Mouse (Mus musculus) lung, embryonic 14.5 days (tissue): Measurements from ENCODE around the gene Scarf2. TPM values are rescaled to one million over a fixed set of nuclear protein-coding genes. Genes with fewer than 3 reads are reported as not detected.

Source experiments
- ATAC-seq: fragments of 200-750 bp; cut with Nextera tagmentation; 2 replicates; pipeline ENCODE4 v1.8.0; 2017; ENCODE audit warnings: mild to moderate bottlenecking, moderate TSS enrichment, moderate library complexity; ENCODE audit not compliant: insufficient read depth
- DNase-seq: peaks from one replicate; pipeline ENCODE4 v3.0.0-alpha.2; 2015
- H3K27ac ChIP-seq: fragments of 300-500 bp; sonication (generic); 2 replicates; pipeline ENCODE4 v1.5.1; 2014; ENCODE audit warnings: low read depth, mild to moderate bottlenecking, moderate library complexity
- H3K27me3 ChIP-seq: fragments of 300-500 bp; sonication (generic); 2 replicates; pipeline ENCODE4 v1.6.1; 2014; ENCODE audit warnings: low read length, control low read depth; ENCODE audit not compliant: insufficient read depth
- H3K36me3 ChIP-seq: fragments of 300-500 bp; sonication (generic); 2 replicates; pipeline ENCODE4 v1.6.1; 2014; ENCODE audit warnings: control low read depth; ENCODE audit not compliant: insufficient read depth
- H3K4me1 ChIP-seq: fragments of 300-500 bp; sonication (generic); 2 replicates; pipeline ENCODE4 v1.6.1; 2014; ENCODE audit warnings: antibody characterized with exemption, control low read depth; ENCODE audit not compliant: insufficient read depth
- H3K4me2 ChIP-seq: fragments of 300-500 bp; sonication (generic); 2 replicates; pipeline ENCODE4 v1.6.1; 2014; ENCODE audit warnings: mild to moderate bottlenecking
- H3K4me3 ChIP-seq: fragments of 300-500 bp; sonication (generic); 2 replicates; pipeline ENCODE4 v1.5.1; 2014; ENCODE audit warnings: low read depth, low read length
- H3K9ac ChIP-seq: fragments of 300-500 bp; sonication (generic); 2 replicates; pipeline ENCODE4 v1.6.1; 2014
- H3K9me3 ChIP-seq: fragments of 300-500 bp; sonication (generic); 2 replicates; pipeline ENCODE4 v1.6.1; 2016; ENCODE audit warnings: low read depth, low read length, control low read depth
- CTCF ChIP-seq: IDR thresholded peaks from 2 replicates; pipeline ENCODE4 v1.5.1; 2016; ENCODE audit warnings: antibody characterized with exemption, low read depth
- WGBS: fragments of 180-500 bp; shearing (Covaris S2); extraction: QIAGEN DNeasy Blood & Tissue Kit; methylation state at CpG from one replicate; pipeline ENCODE4 v1.1.7; 2014; 5-methylcytosine and 5-hydroxymethylcytosine counted together
- polyA plus RNA-seq: library from polyadenylated mRNA; unstranded; fragments of >200 nt; fragmentation: Nextera tagmentation; extraction: Ambion mirVana; gene quantifications from 2 replicates; pipeline ENCODE4 v1.2.1, GENCODE M21; 2014

Gene Scarf2
- polyA plus RNA-seq, 1 experiment from 2014 or later = 36.3 TPM

DNA sequence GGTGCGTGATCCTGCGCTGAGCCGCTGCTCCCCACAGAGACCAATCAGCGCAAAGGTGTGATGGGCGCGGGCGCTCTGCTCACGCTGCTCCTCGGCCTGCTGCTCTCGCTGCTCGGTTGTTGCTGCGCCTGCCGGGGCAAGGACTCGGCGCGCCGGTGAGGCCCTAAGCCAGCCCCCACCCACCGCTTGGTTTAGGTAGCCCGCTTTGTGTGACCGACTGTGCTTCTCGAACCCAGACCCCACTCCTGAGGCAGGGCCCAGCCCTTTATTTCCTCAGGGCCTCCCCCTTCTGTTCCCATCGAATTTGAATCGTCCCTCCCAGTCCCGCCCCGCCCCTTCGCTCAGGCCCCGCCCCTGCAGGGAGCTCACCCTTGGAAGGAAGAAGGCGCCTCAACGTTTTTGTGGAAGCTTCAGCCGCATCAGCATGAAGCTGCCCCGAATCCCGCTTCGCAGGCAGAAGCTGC, 7.4 kb downstream of the Scarf2 start:
- Histone ChIP-seq H3K4me1 (peaks cover 61% of the 10 kb centered on the region), H3K9me3 (no peaks in the 10 kb centered on the region), H3K36me3 (peaks cover 55% of the 10 kb centered on the region), H3K9ac (no peak overlapping the region), H3K27ac (0 out of 2 replicates have a peak overlapping the region, but pooled peaks have one; percentile 4), H3K27me3 (peaks cover 58% of the 10 kb centered on the region), H3K4me3 (peak overlapping the region; percentile 28), H3K4me2 (peak overlapping the region; percentile 59)
- ATAC-seq (peak; percentile 13; the same call in 1 of the 2 replicates), DNase-seq (peak; percentile 67)
- 9% methylated on average over 33 of the region's 33 CpGs for WGBS
- no peak for TF ChIP-seq CTCF

DNA sequence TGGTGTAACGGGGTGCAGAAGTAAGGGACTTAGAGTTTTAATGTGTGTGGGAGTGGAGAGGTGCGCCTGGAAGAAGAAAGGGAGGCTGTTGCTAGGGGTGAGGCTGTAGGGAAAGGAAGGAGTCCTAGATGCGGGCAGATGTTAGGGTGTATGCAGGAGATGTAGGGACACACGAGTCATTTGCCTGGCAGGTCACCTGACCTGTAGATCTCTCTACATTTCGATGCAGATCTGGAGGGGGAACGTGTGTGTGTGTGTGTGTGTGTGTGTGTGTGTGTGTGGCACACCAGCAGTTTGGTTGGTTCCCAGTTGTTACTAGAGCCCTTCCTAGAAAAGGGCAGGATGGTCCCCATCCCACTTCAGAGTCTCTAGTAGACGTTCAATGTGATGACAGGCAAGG, 7.9 kb downstream of the Scarf2 start:
- H3K27ac ChIP-seq = no peak overlapping the region
- H3K4me2 ChIP-seq = peak overlapping the region; percentile 59
- ATAC-seq = no peak
- H3K36me3 ChIP-seq = peaks cover 52% of the 10 kb centered on the region
- peaks cover 58% of the 10 kb centered on the region for H3K27me3 ChIP-seq
- peak overlapping the region; percentile 28 for H3K4me3 ChIP-seq
- no peak for TF ChIP-seq CTCF
- 39% methylated on average over 7 of the region's 7 CpGs for WGBS
- peaks cover 64% of the 10 kb centered on the region for H3K4me1 ChIP-seq
- H3K9me3 ChIP-seq = no peaks in the 10 kb centered on the region
- no peak for DNase-seq
- H3K9ac ChIP-seq = no peak overlapping the region

DNA sequence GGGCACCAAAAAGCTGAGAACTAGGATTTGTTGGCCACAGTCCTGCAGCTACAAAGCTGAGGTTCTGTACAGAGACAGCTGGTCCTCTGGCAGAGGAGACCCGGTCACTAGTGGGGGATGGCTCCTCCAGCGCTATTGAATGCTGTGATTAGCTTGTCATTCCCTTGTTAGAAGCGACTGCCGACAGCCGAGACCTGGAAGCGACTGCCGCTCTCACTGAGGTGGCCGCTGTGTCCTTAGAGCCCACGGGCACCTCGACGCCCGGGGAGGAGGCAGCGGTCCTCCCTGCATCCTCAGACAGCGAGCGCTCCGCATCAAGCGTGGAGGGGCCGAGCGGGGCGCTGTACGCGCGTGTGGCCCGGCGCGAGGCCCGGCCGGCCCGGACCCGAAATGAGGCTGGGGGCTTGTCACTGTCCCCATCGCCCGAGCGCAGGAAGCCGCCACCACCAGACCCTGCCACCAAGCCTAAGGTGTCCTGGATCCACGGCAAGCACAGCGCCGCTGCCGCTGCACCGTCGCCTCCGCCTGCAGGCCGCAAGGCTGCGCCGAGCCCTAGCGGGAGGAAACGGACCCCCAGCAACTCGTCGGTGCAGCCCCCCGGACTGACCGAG, 9.6 kb downstream of the Scarf2 start:
- Histone ChIP-seq H3K9ac (peak overlapping the region; percentile 57), H3K4me2 (peak overlapping the region; percentile 77), H3K4me3 (peak overlapping the region; percentile 37), H3K27ac (peak overlapping the region; percentile 73; the same call in 1 of the 2 replicates), H3K9me3 (no peaks in the 10 kb centered on the region), H3K36me3 (peaks cover 52% of the 10 kb centered on the region), H3K27me3 (peaks cover 52% of the 10 kb centered on the region), H3K4me1 (peaks cover 67% of the 10 kb centered on the region)
- no peak for TF ChIP-seq CTCF
- WGBS = 8% methylated on average over 47 of the region's 50 CpGs
- DNase-seq (peak; percentile 67), ATAC-seq (no peak)

DNA sequence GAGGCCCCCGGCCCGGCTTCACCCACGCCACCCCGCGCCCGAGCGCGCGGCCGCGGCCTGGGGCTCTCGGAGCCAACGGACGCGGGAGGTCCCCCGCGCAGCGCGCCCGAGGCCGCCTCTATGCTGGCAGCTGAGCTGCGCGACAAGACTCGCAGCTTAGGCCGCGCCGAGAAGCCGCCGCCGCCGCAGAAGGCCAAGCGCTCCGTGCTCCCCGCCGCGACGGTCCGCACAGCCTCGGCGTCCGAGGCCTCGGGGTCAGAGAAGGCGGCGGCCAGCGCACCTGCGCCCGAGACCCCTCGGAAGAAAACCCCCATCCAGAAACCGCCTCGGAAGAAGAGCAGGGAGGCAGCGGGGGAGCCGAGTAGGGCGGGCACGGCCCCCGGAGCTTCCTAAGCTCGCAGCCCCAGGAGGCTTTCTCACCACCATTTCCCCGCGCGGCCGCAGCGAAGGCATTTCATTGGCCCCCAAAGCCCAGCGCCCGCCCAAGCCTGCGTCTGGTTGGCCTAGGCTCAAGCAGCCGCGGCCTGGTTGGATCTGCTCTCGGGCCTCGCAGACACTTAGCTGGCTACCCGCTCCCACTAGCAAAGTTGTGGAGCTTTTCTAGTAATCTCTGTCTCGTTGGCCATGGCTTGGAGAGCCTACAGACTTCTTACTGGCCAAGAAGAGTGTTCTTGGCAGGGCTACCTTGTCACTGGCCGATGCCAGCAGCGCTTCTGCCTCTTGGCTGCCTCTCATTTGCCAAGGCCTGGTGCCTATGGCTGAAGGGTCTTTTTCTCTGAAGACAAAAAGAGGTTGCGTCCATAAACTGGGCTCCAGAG, 10.3 kb downstream of the Scarf2 start:
- DNase-seq (peak; percentile 92), ATAC-seq (peak; percentile 33)
- Histone ChIP-seq H3K27me3 (peaks cover 44% of the 10 kb centered on the region), H3K9me3 (no peaks in the 10 kb centered on the region), H3K4me2 (peak overlapping the region; percentile 77), H3K36me3 (peaks cover 52% of the 10 kb centered on the region), H3K27ac (peak overlapping the region; percentile 73; the same call in 1 of the 2 replicates), H3K4me3 (peak overlapping the region; percentile 37), H3K4me1 (peaks cover 60% of the 10 kb centered on the region), H3K9ac (peak overlapping the region; percentile 57)
- 7% methylated on average over 63 of the region's 73 CpGs for WGBS
- TF ChIP-seq CTCF = no peak

DNA sequence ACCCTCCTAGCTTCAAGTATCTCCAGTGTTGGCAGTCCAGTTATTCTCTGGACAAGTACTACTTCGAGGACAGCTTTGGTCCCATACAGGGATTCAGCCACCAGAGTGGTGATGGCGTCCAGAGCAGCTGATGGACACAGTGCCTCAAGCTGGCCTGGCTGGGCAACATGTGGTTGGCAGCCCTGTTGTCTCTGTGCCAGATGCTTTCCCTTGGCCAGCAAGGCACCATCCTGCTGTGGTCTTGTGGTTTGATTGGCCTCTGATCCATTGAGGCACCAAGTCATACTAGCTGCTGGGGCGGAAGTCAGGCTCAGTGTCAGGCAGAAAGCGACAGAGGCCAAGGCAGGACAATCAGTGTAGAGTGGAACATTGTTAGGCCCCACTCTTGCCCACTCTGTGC, 12.0 kb downstream of the Scarf2 start:
- H3K27me3 ChIP-seq = peaks cover 29% of the 10 kb centered on the region

DNA sequence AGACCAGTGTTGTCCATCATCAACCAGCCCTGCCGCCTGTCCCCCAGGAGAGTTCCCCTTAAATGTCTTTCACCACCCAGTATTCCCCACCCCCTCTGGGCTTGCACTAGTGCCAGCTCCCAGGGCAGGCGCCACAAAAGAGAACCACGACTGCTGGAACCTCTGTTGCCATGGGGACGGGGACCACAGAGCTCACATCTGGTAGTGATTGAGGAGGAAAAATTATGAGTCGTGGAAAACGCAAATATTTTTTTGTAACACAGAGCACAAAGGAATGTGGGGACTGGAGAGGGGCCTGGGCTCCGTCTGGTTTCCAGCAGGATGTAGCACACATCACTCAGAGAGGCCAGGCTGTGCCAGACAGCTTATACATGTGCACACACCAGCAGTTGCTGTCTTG, 12.6 kb downstream of the Scarf2 start:
- ATAC-seq (peak; percentile 83), DNase-seq (peak; percentile 90)
- peaks cover 32% of the 10 kb centered on the region for H3K36me3 ChIP-seq
- peaks cover 37% of the 10 kb centered on the region for H3K4me1 ChIP-seq
- no peak overlapping the region for H3K4me3 ChIP-seq
- WGBS = 8% methylated on average over 7 of the region's 7 CpGs
- no peaks in the 10 kb centered on the region for H3K9me3 ChIP-seq
- peak overlapping the region; percentile 21; the same call in 1 of the 2 replicates for H3K4me2 ChIP-seq
- no peak overlapping the region for H3K9ac ChIP-seq
- peaks cover 23% of the 10 kb centered on the region for H3K27me3 ChIP-seq
- H3K27ac ChIP-seq = peak overlapping the region; percentile 88
- no peak for TF ChIP-seq CTCF

More for the DNA sequence above, 12.0 kb downstream of the Scarf2 start:
- ATAC-seq = no peak
- no peak overlapping the region for H3K9ac ChIP-seq
- H3K4me3 ChIP-seq = no peak overlapping the region
- H3K9me3 ChIP-seq = no peaks in the 10 kb centered on the region
- TF ChIP-seq CTCF = no peak
- peak overlapping the region; percentile 88 for H3K27ac ChIP-seq
- H3K4me2 ChIP-seq = peak overlapping the region; percentile 21; the same call in 1 of the 2 replicates
- no peak for DNase-seq
- H3K4me1 ChIP-seq = peaks cover 43% of the 10 kb centered on the region
- 72% methylated on average over 4 of the region's 4 CpGs for WGBS
- H3K36me3 ChIP-seq = peaks cover 37% of the 10 kb centered on the region

DNA sequence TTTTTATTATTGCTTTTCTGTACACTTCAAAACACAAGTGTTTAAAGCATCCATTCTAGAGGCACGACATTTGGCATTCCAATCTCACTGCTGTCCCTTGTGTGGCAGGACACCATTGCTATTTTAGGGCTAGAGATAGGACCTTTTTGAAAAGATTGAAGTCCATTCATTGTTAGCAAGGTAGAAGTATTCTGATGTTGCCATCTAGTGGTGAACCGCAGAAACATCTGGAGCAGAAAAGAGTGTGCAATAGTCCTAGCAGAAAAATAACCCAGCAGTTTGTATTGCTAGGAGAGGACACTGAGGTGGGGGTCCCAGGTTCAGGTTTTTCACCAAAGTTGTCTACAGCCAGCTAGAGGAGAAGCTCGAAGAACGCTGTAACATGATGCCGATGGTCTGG, 15.0 kb downstream of the Scarf2 start:
- H3K4me2 ChIP-seq = no peak overlapping the region
- no peak overlapping the region for H3K27ac ChIP-seq
- no peak overlapping the region for H3K9ac ChIP-seq
- WGBS = 4% methylated on average over 5 of the region's 5 CpGs
- H3K4me3 ChIP-seq = no peak overlapping the region
- peaks cover 6% of the 10 kb centered on the region; the same call in 1 of the 2 replicates for H3K27me3 ChIP-seq
- H3K36me3 ChIP-seq = peaks cover 16% of the 10 kb centered on the region
- ATAC-seq (no peak), DNase-seq (peak; percentile 87)
- TF ChIP-seq CTCF = peak; percentile 84
- no peaks in the 10 kb centered on the region for H3K9me3 ChIP-seq
- H3K4me1 ChIP-seq = peaks cover 25% of the 10 kb centered on the region
